Mouse (Mus musculus): ENCODE results near the gene Edc3.

The Edc3 gene

DNA sequence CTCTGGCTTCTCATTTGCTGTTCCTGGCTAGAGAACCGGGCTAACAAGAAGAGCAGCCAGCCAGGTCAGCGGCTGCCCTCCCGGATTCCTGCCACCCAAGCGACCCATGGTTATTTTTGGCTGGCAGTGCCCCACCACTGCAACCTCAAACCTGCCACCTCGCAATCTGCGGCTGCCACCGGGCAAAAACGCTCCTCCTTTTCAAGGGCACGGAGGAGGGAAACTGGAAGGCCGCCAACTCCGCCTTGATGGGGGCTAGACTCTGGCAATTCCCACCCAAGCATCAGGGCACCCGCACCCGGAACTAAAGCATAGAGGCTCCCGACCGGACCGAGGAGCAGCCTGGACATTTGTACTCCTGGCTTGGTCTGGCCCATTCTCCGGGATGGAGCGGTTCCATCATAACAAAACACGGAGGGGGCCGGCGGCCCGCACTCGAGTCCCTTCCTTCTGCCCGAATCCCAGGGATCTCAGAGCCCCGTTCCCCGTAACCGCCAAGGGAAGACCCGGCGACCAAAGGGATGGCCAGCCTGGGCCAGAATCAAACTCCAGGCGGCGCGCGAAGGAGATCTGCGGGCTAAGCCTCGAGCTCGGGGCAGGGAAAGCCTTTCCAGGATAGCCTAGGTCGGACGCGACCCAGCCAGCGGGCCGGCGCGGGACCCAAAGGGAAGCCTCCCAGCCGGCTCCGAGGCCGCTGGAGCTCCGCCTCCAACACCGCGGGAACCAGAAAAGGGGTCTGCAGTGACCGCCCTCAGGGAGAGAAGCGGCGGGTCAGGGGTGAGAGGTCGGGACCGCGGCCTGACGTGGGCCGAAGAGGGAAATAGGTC, 56.0 kb downstream of the Edc3 start:
- peak; percentile 81 for DNase-seq

GRCm38 (mm10) chr9:57764974-57765363, 56.6 kb downstream of the Edc3 start:
- peak; percentile 97 for DNase-seq

GRCm38 (mm10) chr9:57765364-57766351, 57.3 kb downstream of the Edc3 start, which contains the start of gene Clk3:
Gene Clk3, minus strand, starts transcription at chr9:57765860.
- DNase-seq = peak; percentile 84

DNA sequence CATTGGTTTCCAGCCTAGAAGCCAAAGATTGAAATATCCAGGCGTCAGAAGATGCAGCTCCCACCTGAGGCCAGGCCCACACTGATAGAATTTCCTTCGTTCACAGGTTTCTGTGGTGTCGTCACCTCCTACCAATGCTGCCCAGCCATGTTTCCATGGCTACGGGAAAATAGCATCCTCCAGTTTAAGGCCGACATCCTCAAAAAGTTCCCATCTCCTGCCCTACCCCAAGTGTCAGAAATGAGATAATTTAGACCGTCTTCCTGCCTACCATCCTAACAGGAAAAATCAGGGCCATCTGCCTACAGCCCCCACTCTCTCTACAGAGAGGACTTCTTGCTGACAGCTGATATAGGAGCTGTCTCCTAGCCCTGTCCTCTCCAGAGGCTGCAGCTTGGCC, 58.1 kb downstream of the Edc3 start:
- DNase-seq = no peak

- DNase-seq = no peak
Observed at GRCm38 (mm10) chr9:57767231-57767630, 58.9 kb downstream of the Edc3 start.

GRCm38 (mm10) chr9:57769539-57770069, 61.3 kb downstream of the Edc3 start:
- no peak for DNase-seq

DNA sequence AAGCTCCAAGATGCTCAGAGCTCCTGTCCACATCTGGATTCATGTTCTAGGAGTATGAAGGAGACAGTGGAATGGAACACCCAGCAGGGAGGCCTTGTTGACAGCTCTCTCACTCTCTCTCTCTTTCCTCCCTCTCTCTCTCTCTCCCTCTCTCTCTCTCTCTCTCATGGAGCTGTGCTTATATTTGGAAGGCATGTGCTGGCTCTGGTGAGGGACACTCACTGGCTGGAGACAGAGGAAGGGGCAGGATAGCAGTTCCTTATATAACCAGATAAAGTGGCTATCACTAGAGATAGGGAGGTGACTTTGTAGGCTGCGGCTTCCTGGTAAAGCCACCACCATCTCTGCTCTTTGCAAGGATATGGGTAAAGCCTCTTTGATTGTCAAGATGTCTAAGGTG, 61.9 kb downstream of the Edc3 start:
- DNase-seq = no peak

GRCm38 (mm10) chr9:57770836-57771235, 62.5 kb downstream of the Edc3 start:
- no peak for DNase-seq

DNA sequence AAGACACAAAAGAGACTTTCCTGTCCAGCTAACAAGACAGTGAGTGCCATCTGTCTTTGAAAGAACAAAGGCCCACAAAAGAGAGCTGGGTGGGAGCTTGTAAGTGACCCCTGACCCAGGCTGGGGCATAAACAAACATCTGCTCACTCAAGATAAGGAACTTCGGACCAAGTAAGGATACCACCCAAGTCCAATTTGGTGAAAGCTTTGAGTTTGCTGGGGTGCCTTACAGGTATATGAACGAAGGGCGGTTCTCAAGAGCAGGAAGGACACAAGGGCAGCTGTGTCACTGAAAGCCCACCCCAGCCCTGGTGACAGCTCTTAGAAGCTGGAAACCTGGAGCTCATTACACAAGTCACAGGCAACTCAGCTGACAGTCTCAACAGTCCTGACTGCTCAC, 65.4 kb downstream of the Edc3 start:
- DNase-seq = no peak

GRCm38 (mm10) chr9:57774168-57774567, 65.8 kb downstream of the Edc3 start:
- peak; percentile 31 for DNase-seq

- DNase-seq = no peak
Observed at GRCm38 (mm10) chr9:57775026-57775425, 66.7 kb downstream of the Edc3 start.

DNA sequence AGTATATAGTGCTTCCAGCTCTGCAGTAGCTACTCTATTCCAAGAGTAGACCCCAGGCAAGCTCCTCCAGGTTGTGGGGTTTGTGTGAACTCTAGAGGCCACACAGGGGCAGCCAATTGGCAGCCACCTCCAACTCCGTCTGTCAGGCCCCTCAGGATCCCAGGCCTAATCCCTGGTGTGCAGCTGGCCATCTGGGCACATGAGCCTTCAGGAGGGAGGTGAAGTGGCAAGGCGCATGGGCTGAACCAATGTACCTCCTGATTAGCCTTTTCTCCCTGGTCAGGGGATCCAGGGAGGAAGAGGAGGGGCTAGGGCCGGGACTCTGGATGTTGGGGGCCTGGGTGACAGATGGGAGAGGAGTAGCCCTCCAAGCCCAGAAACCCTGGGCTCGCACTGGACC, 67.4 kb downstream of the Edc3 start:
- no peak for DNase-seq

GRCm38 (mm10) chr9:57782656-57783055, 74.3 kb downstream of the Edc3 start:
- DNase-seq = no peak

GRCm38 (mm10) chr9:57789733-57790132, 81.4 kb downstream of the Edc3 start:
- no peak for DNase-seq

GRCm38 (mm10) chr9:57797456-57797855, 89.1 kb downstream of the Edc3 start:
- DNase-seq = no peak

GRCm38 (mm10) chr9:57798725-57799253, 90.4 kb downstream of the Edc3 start:
- peak; percentile 70 for DNase-seq

GRCm38 (mm10) chr9:57800325-57800975, 92.1 kb downstream of the Edc3 start:
- DNase-seq = peak; percentile 32
